Mouse (Mus musculus) liver, embryonic 16.5 days (tissue): ENCODE data around the gene Art3. TPM values are rescaled to one million over a fixed set of nuclear protein-coding genes. Genes with fewer than 3 reads are reported as not detected.
A peak's percentile ranks its signal among the peaks of the same experiment; 100 is the strongest.

Source experiments
- ATAC-seq: fragments of 200-750 bp; cut with Nextera tagmentation; 2 replicates; pipeline ENCODE4 v1.8.0; 2017; ENCODE audit warnings: low read depth, mild to moderate bottlenecking, moderate number of reproducible peaks, moderate library complexity
- H3K27ac ChIP-seq: fragments of 300-500 bp; sonication (generic); 2 replicates; pipeline ENCODE4 v1.5.1; 2014; ENCODE audit warnings: mild to moderate bottlenecking, low read length
- H3K27me3 ChIP-seq: fragments of 300-500 bp; sonication (generic); 2 replicates; pipeline ENCODE4 v1.6.1; 2014; ENCODE audit warnings: low read depth, low read length, mixed read lengths; ENCODE audit not compliant: control insufficient read depth, insufficient read depth
- H3K36me3 ChIP-seq: fragments of 300-500 bp; sonication (generic); 2 replicates; pipeline ENCODE4 v1.6.1; 2014; ENCODE audit warnings: mild to moderate bottlenecking; ENCODE audit not compliant: control insufficient read depth, insufficient read depth
- H3K4me1 ChIP-seq: fragments of 300-500 bp; sonication (generic); 2 replicates; pipeline ENCODE4 v1.6.1; 2014; ENCODE audit warnings: low read depth, low read length, mixed read lengths; ENCODE audit not compliant: control insufficient read depth
- H3K4me2 ChIP-seq: fragments of 300-500 bp; sonication (generic); 2 replicates; pipeline ENCODE4 v1.6.1; 2014; ENCODE audit warnings: low read depth, low read length, mixed read lengths
- H3K4me3 ChIP-seq: fragments of 300-500 bp; sonication (generic); 2 replicates; pipeline ENCODE4 v1.5.1; 2014; ENCODE audit warnings: low read depth, mild to moderate bottlenecking, low read length
- H3K9ac ChIP-seq: fragments of 300-500 bp; sonication (generic); 2 replicates; pipeline ENCODE4 v1.6.1; 2014; ENCODE audit warnings: low read depth, low read length
- H3K9me3 ChIP-seq: fragments of 300-500 bp; sonication (generic); replicated peaks from 2 replicates; pipeline ENCODE4 v1.6.1; 2016; ENCODE audit warnings: low read length; ENCODE audit not compliant: control insufficient read depth
- WGBS: fragments of 180-500 bp; shearing (Covaris S2); extraction: QIAGEN DNeasy Blood & Tissue Kit; methylation state at CpG from one replicate; pipeline ENCODE4 v1.1.7; 2014; ENCODE audit not compliant: insufficient replicate concordance; 5-methylcytosine and 5-hydroxymethylcytosine counted together
- polyA plus RNA-seq: library from polyadenylated mRNA; unstranded; fragments of >200 nt; fragmentation: Nextera tagmentation; extraction: Ambion mirVana; gene quantifications from 2 replicates; pipeline ENCODE4 v1.2.1, GENCODE M21; 2015

Gene Art3
- polyA plus RNA-seq, 1 experiment from 2014 or later: 0.74 TPM

- Histone ChIP-seq H3K27ac (no peak overlapping the region), H3K4me3 (no peak overlapping the region), H3K4me1 (no peaks in the 10 kb centered on the region), H3K9ac (no peak overlapping the region), H3K4me2 (no peak overlapping the region), H3K36me3 (peaks cover 3% of the 10 kb centered on the region), H3K27me3 (no peaks in the 10 kb centered on the region), H3K9me3 (no peaks in the 10 kb centered on the region)
- WGBS: 80% methylated on average over 5 of the region's 5 CpGs
- no peak for ATAC-seq
Measured at GRCm38 (mm10) chr5:92410486-92410885, 78.9 kb downstream of the Art3 start.

DNA sequence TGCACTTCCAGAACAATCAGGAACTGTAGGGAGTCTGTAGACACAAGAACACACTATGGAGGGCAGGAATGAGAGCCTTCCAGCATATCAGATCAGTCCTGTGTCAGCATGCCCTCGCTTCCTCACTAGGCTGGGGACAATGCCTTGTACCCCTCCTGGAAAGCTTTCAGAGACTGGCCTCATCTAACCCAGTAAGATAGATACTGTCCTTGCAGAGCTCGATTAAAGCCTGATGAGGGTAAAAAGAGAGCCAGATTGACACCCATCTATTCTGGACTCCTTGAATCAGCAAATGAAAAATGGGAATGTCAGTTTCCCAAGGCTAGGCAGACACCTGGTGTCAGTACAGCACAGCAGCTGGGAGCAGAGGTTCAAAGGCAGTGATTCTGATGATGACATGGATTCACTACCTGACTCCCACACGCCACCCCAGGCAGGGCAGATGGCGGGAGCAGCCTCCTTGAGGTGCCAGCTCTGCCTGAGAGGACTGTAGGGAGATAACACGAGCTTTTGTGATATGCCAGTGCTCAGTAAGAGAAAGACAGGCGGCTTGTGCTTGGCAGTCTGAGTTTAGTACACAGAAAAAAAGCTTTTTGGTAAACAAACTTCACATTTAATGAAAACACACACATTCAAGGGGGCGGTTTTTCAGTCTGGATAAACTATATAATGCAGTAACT lies 80.0 kb downstream of the Art3 start:
- Histone ChIP-seq H3K9me3 (no peaks in the 10 kb centered on the region), H3K4me2 (no peak overlapping the region), H3K4me3 (no peak overlapping the region), H3K4me1 (no peaks in the 10 kb centered on the region), H3K27me3 (no peaks in the 10 kb centered on the region), H3K27ac (no peak overlapping the region), H3K36me3 (peaks cover 7% of the 10 kb centered on the region), H3K9ac (no peak overlapping the region)
- no peak for ATAC-seq
- WGBS: 53% methylated on average over 7 of the region's 7 CpGs

- H3K27me3 ChIP-seq: no peaks in the 10 kb centered on the region
- no peak overlapping the region for H3K27ac ChIP-seq
- no peak overlapping the region for H3K4me2 ChIP-seq
- WGBS: 72% methylated on average over 11 of the region's 11 CpGs
- H3K4me1 ChIP-seq: no peaks in the 10 kb centered on the region
- no peak overlapping the region for H3K9ac ChIP-seq
- no peak overlapping the region for H3K4me3 ChIP-seq
- ATAC-seq: no peak
- no peaks in the 10 kb centered on the region for H3K9me3 ChIP-seq
- peaks cover 22% of the 10 kb centered on the region for H3K36me3 ChIP-seq
Measured at GRCm38 (mm10) chr5:92413271-92413981, 81.8 kb downstream of the Art3 start.

GRCm38 (mm10) chr5:92413982-92414375 lies 82.4 kb downstream of the Art3 start:
- no peak for ATAC-seq
- Histone ChIP-seq H3K27me3 (no peaks in the 10 kb centered on the region), H3K9ac (no peak overlapping the region), H3K27ac (no peak overlapping the region), H3K4me3 (no peak overlapping the region), H3K4me1 (no peaks in the 10 kb centered on the region), H3K4me2 (no peak overlapping the region), H3K9me3 (no peaks in the 10 kb centered on the region), H3K36me3 (peaks cover 25% of the 10 kb centered on the region)
- WGBS: 71% methylated on average over 8 of the region's 8 CpGs

DNA sequence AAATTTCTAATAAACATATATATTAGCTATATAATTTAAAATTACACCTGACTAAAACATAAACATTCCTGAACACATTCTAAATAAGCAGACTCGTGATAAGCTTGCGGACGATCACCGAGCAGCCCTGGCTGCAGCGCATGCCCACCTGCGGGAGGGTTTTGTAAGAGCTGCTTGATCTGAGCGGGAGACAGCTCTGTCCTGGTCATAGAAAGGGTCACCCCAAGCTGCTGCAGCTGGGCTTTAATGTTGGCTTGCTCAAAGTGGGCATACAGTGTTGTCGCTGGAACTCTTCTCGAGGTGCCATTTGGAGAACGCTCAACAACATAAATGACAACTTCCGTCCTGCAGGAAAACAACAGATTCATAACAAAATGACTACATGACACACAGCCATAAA lies 92.5 kb downstream of the Art3 start:
- Histone ChIP-seq H3K9me3 (no peaks in the 10 kb centered on the region), H3K9ac (no peak overlapping the region), H3K27ac (no peak overlapping the region), H3K36me3 (peaks cover 61% of the 10 kb centered on the region), H3K4me2 (no peak overlapping the region), H3K4me1 (no peaks in the 10 kb centered on the region), H3K4me3 (no peak overlapping the region), H3K27me3 (no peaks in the 10 kb centered on the region)
- 90% methylated on average over 11 of the region's 11 CpGs for WGBS
- no peak for ATAC-seq

- Histone ChIP-seq H3K4me2 (no peak overlapping the region), H3K27me3 (no peaks in the 10 kb centered on the region), H3K27ac (no peak overlapping the region), H3K4me3 (no peak overlapping the region), H3K36me3 (peaks cover 32% of the 10 kb centered on the region), H3K9ac (no peak overlapping the region), H3K9me3 (no peaks in the 10 kb centered on the region), H3K4me1 (peaks cover 9% of the 10 kb centered on the region)
- WGBS: 82% methylated on average over 5 of the region's 5 CpGs
- ATAC-seq: no peak
Measured at GRCm38 (mm10) chr5:92430723-92431122, 99.1 kb downstream of the Art3 start.

- H3K27me3 ChIP-seq: no peaks in the 10 kb centered on the region
- ATAC-seq: no peak
- H3K4me3 ChIP-seq: no peak overlapping the region
- H3K4me2 ChIP-seq: no peak overlapping the region
- no peaks in the 10 kb centered on the region for H3K9me3 ChIP-seq
- H3K9ac ChIP-seq: no peak overlapping the region
- 81% methylated on average over 7 of the region's 7 CpGs for WGBS
- H3K4me1 ChIP-seq: peaks cover 9% of the 10 kb centered on the region
- H3K36me3 ChIP-seq: peaks cover 29% of the 10 kb centered on the region
- H3K27ac ChIP-seq: no peak overlapping the region
Measured at GRCm38 (mm10) chr5:92431611-92432010, 100.0 kb downstream of the Art3 start.

GRCm38 (mm10) chr5:92434070-92434469 lies 102.4 kb downstream of the Art3 start:
- WGBS: under 1% methylated on average over 12 of the region's 12 CpGs
- H3K4me1 ChIP-seq: peaks cover 15% of the 10 kb centered on the region
- H3K9me3 ChIP-seq: no peaks in the 10 kb centered on the region
- H3K4me2 ChIP-seq: peak overlapping the region; percentile 92
- H3K27me3 ChIP-seq: no peaks in the 10 kb centered on the region
- ATAC-seq: no peak
- H3K36me3 ChIP-seq: peaks cover 6% of the 10 kb centered on the region
- peak overlapping the region; percentile 96 for H3K9ac ChIP-seq
- H3K4me3 ChIP-seq: peak overlapping the region; percentile 96
- peak overlapping the region; percentile 95 for H3K27ac ChIP-seq

- Histone ChIP-seq H3K27me3 (no peaks in the 10 kb centered on the region), H3K4me1 (peaks cover 15% of the 10 kb centered on the region), H3K4me3 (peak overlapping the region; percentile 96), H3K9me3 (no peaks in the 10 kb centered on the region), H3K9ac (peak overlapping the region; percentile 96), H3K4me2 (peak overlapping the region; percentile 92), H3K27ac (peak overlapping the region; percentile 95), H3K36me3 (peaks cover 3% of the 10 kb centered on the region; the same call in 1 of the 2 replicates)
- WGBS: 1% methylated on average over 39 of the region's 39 CpGs
- ATAC-seq: peak; percentile 79
Measured at GRCm38 (mm10) chr5:92434571-92434985, 103.0 kb downstream of the Art3 start.
